Mouse (Mus musculus) cortical plate, adult 2 months (tissue): ENCODE data around the gene Ankrd55. TPM values are rescaled to one million over a fixed set of nuclear protein-coding genes. Genes with fewer than 3 reads are reported as not detected.

Experiments
- H3K27ac ChIP-seq: fragments of 200-500 bp; 2 replicates; pipeline ENCODE4 v1.5.1; 2012; ENCODE audit warnings: low read length, control low read depth, inconsistent platforms; ENCODE audit not compliant: insufficient read depth
- H3K4me1 ChIP-seq: fragments of 200-500 bp; 2 replicates; pipeline ENCODE4 v1.6.1; 2011; ENCODE audit warnings: low read length; ENCODE audit not compliant: control insufficient read depth, insufficient read depth
- H3K4me3 ChIP-seq: fragments of 200-500 bp; 2 replicates; pipeline ENCODE4 v1.5.1; 2011; ENCODE audit warnings: mild to moderate bottlenecking, low read length, control low read depth; ENCODE audit not compliant: insufficient read depth
- CTCF ChIP-seq: fragments of 200-500 bp; IDR thresholded peaks from 2 replicates; pipeline ENCODE4 v1.5.1; 2011; ENCODE audit warnings: mild to moderate bottlenecking, control low read depth, low read length; ENCODE audit not compliant: insufficient read depth; ENCODE audit errors: extremely low read depth
- POLR2A ChIP-seq: fragments of 200-500 bp; IDR thresholded peaks from 2 replicates; pipeline ENCODE4 v1.6.1; 2011; ENCODE audit warnings: mild to moderate bottlenecking, low read length, control low read depth; ENCODE audit not compliant: insufficient read depth; ENCODE audit errors: extremely low read depth
- polyA plus RNA-seq: library from polyadenylated mRNA; depleted of rRNA; stranded (reverse); fragments of >200 nt; gene quantifications from 2 replicates; pipeline ENCODE4 v1.2.3, GENCODE M21; 2012

Ankrd55 gene
- polyA plus RNA-seq, 1 experiment: 2.6 TPM

GRCm38 (mm10) chr13:112404723-112405122, 116.5 kb downstream of the Ankrd55 start:
- no peak overlapping the region for H3K27ac ChIP-seq
- H3K4me3 ChIP-seq: no peak overlapping the region
- no peak for TF ChIP-seq CTCF
- TF ChIP-seq POLR2A: no peak
- no peaks in the 10 kb centered on the region for H3K4me1 ChIP-seq

GRCm38 (mm10) chr13:112405184-112405583, 116.9 kb downstream of the Ankrd55 start:
- Histone ChIP-seq H3K27ac (no peak overlapping the region), H3K4me3 (no peak overlapping the region), H3K4me1 (no peaks in the 10 kb centered on the region)
- TF ChIP-seq POLR2A (no peak), CTCF (no peak)

GRCm38 (mm10) chr13:112406618-112407017, 118.4 kb downstream of the Ankrd55 start:
- no peak overlapping the region for H3K27ac ChIP-seq
- no peaks in the 10 kb centered on the region for H3K4me1 ChIP-seq
- TF ChIP-seq POLR2A (no peak), CTCF (no peak)
- no peak overlapping the region for H3K4me3 ChIP-seq

- no peak overlapping the region for H3K4me3 ChIP-seq
- H3K4me1 ChIP-seq: no peaks in the 10 kb centered on the region
- H3K27ac ChIP-seq: no peak overlapping the region
- no peak for TF ChIP-seq POLR2A
- no peak for TF ChIP-seq CTCF
Measured at GRCm38 (mm10) chr13:112407181-112407700, 119.0 kb downstream of the Ankrd55 start.

GRCm38 (mm10) chr13:112407776-112408490, 119.7 kb downstream of the Ankrd55 start:
- no peaks in the 10 kb centered on the region for H3K4me1 ChIP-seq
- H3K27ac ChIP-seq: no peak overlapping the region
- TF ChIP-seq CTCF (no peak), POLR2A (no peak)
- H3K4me3 ChIP-seq: no peak overlapping the region

- H3K4me1 ChIP-seq: no peaks in the 10 kb centered on the region
- TF ChIP-seq POLR2A: no peak
- TF ChIP-seq CTCF: no peak
- no peak overlapping the region for H3K4me3 ChIP-seq
- no peak overlapping the region for H3K27ac ChIP-seq
Measured at GRCm38 (mm10) chr13:112408701-112409100, 120.5 kb downstream of the Ankrd55 start.

- Histone ChIP-seq H3K4me1 (no peaks in the 10 kb centered on the region), H3K27ac (no peak overlapping the region), H3K4me3 (no peak overlapping the region)
- no peak for TF ChIP-seq POLR2A
- TF ChIP-seq CTCF: no peak
Measured at GRCm38 (mm10) chr13:112409331-112409730, 121.1 kb downstream of the Ankrd55 start.

- no peak overlapping the region for H3K4me3 ChIP-seq
- H3K4me1 ChIP-seq: no peaks in the 10 kb centered on the region
- TF ChIP-seq POLR2A (no peak), CTCF (no peak)
- H3K27ac ChIP-seq: no peak overlapping the region
Measured at GRCm38 (mm10) chr13:112409851-112410250, 121.6 kb downstream of the Ankrd55 start.

GRCm38 (mm10) chr13:112410461-112410860, 122.2 kb downstream of the Ankrd55 start:
- Histone ChIP-seq H3K4me1 (no peaks in the 10 kb centered on the region), H3K27ac (no peak overlapping the region), H3K4me3 (no peak overlapping the region)
- TF ChIP-seq POLR2A: no peak

GRCm38 (mm10) chr13:112411216-112411822, 123.1 kb downstream of the Ankrd55 start:
- Histone ChIP-seq H3K27ac (no peak overlapping the region), H3K4me3 (no peak overlapping the region), H3K4me1 (no peaks in the 10 kb centered on the region)
- TF ChIP-seq POLR2A (no peak), CTCF (no peak)

- H3K4me1 ChIP-seq: no peaks in the 10 kb centered on the region
- H3K4me3 ChIP-seq: no peak overlapping the region
- TF ChIP-seq POLR2A (no peak), CTCF (no peak)
- no peak overlapping the region for H3K27ac ChIP-seq
Measured at GRCm38 (mm10) chr13:112412251-112412650, 124.0 kb downstream of the Ankrd55 start.
